Mouse (Mus musculus) mature B cell (primary cell): ENCODE data around the gene Stfa1.
"Not testable (repeated sequence)": the region's sequence is repeated elsewhere in the genome, so short reads cannot be mapped to it uniquely, and the experiment has no call there.

ENCODE experiments used
- in situ Hi-C: fragments of 300-500 bp; cut with MboI; formaldehyde crosslinking; loops from 2 replicates; pipeline ENCODE4 v1.14.3; 2019

The Stfa1 gene

GRCm38 (mm10) chr16:36276796-36277195, at the start of gene Stfa1:
TSS of gene Stfa1 (plus strand) at chr16:36276951.
- in situ Hi-C loops = not testable (repeated sequence)

GRCm38 (mm10) chr16:36260585-36260984, 16.2 kb upstream of the Stfa1 start:
- in situ Hi-C loops = not testable (repeated sequence)

GRCm38 (mm10) chr16:36289140-36289539, 12.4 kb downstream of the Stfa1 start:
- in situ Hi-C loops = no loop called here

GRCm38 (mm10) chr16:36307631-36308030, 30.9 kb downstream of the Stfa1 start:
- in situ Hi-C loops = no loop called here

GRCm38 (mm10) chr16:36316111-36316510, 39.4 kb downstream of the Stfa1 start:
- in situ Hi-C loops = not testable (repeated sequence)

- in situ Hi-C loops = no loop called here
Measured at GRCm38 (mm10) chr16:36319286-36319685, 42.5 kb downstream of the Stfa1 start.

- in situ Hi-C loops = no loop called here
Measured at GRCm38 (mm10) chr16:36334232-36334631, 57.5 kb downstream of the Stfa1 start, which contains the start of gene BC117090. TSS of gene BC117090 (minus strand) at chr16:36334332.
